Mouse (Mus musculus) mouse trophoblast stem cell (cell line): Measurements from ENCODE around the gene Olfr365.

Experiments
- in situ Hi-C, 2 experiments: fragments of 300-500 bp; cut with MseI, MboI; formaldehyde crosslinking; loops; 2 replicates in 1 of 2; 3 replicates in 1 of 2; pipeline ENCODE4 v1.15.1; 2025

Olfr365 gene

DNA sequence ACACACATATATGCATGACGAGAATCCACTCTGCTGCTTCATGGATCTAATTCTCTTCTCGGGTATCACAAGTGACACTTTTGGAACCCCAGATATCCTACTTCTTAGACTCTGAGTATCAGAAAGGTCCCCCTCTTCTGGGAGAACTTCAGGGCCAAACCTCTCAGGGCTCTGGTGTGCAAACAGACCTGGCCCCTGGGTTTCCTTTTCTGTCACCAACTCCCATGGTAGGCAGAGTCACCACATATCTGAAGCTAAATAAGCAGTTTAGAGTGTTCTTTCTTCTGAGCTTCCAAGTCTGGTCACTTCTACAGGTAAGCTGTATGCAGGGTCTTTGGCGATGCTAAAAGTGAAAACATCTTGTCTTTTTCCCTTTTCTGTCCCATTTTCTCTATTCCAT is at the start of gene Olfr365:
Olfr365 (plus strand) TSS at position 301 of the 400 bp plus-strand sequence.
- in situ Hi-C loops: no loop called here

DNA sequence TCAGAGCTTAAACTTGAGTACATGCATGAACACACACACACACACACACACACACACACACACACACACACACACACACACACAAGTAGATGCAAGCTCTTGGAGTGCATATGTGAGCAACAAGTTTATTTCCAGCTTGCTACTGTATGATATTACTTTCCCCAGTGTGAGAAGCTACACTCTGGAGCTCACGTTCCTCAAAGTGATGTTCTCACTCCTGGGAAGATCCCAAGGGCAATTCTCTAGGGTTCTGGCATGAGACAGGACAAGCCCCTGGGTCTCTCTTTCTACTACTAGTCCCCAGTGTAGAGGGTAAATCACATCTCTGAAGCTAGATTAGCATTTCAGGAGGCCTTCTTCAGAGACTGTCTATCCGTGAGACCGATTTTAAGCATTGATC is 49.0 kb upstream of the Olfr365 start, which contains the start of gene Olfr364-ps1:
Olfr364-ps1 (plus strand) TSS at position 301 of the 400 bp plus-strand sequence.
- in situ Hi-C loops: no loop called here

DNA sequence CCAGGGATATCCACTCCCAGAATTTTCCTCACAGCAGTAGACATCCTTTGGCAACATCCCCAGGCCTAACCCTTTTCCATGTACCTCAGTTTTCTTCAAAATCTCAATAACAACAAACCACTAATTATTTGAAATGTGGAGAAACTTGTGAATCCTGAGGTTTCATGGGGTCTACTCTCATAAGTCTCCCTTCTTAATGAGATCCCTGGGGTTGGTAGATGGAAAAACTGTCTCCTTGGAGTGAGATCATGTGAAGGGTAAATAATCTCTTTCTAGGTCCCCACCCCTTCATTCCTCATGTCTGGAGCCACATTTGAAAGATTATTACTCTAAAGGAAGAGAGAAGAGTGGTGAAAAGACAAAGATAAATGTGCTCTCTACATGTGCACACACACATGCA is 23.3 kb downstream of the Olfr365 start, which contains the start of gene Olfr366:
Olfr366 (plus strand) TSS at position 301 of the 400 bp plus-strand sequence.
- in situ Hi-C loops: no loop called here
